ENCODE assay signal across 11 mouse cellular contexts in genomic region chr13:56597831-56598612, GRCm38 (mm10). TPM values are rescaled to one million over a fixed set of nuclear protein-coding genes. Genes with fewer than 3 reads are reported as not detected.
DNase-seq lines count a peak whose midpoint lies in the region; ATAC-seq lines count a peak whose summit lies in the region.
"Had no signal": no experiment of that assay in that cellular context is flagged by ENCODE, and none has a peak within 500 bp of the region (broad histone marks: within the 10 kb centered on the region; RNA-seq: fewer than 3 reads in every experiment).

No protein-coding gene starts in this region.

- DNase-seq in kidney, adult 11 months = peak; percentile 70
- DNase-seq in brain, adult 2 months (ENCODE audit: low read depth, low spot score) = peak; percentile 47
- peak; percentile 57 to 64 for DNase-seq in heart, postnatal 36 days
- DNase-seq in spleen, adult 12 weeks (ENCODE audit: low spot score) = no peak
- DNase-seq in frontal cortex, postnatal 14 days (ENCODE audit: low spot score in 2 of 2) = no peak

- H3K9ac ChIP-seq in kidney, embryonic 15.5 days = no peak overlapping the region
- no peak overlapping the region for H3K9ac ChIP-seq in lung, embryonic 15.5 days

- H3K4me3 ChIP-seq in kidney, embryonic 15.5 days (replicated peaks) = no peak overlapping the region
- no peak overlapping the region for H3K4me3 ChIP-seq in lung, embryonic 15.5 days

- no peak; the same call in 1 of the 2 replicates for ATAC-seq in kidney, embryonic 15.5 days (replicated peaks; ENCODE audit: low FRiP score)
- peak; percentile 77; the same call in 1 of the 2 replicates for ATAC-seq in lung, embryonic 15.5 days (ENCODE audit: borderline replicate concordance, extremely low read depth, low FRiP score, low TSS enrichment)
- no peak for ATAC-seq in cerebellum, adult (ENCODE audit: insufficient number of reproducible peaks, low FRiP score, low TSS enrichment)
- ATAC-seq: Patski had no signal

- H3K4me1 ChIP-seq in kidney, embryonic 15.5 days = peaks cover 68% of the 10 kb centered on the region
- peaks cover 84% of the 10 kb centered on the region for H3K4me1 ChIP-seq in lung, embryonic 15.5 days

- intact Hi-C loops in heart, postnatal 36 days (cut with DNase I) = loop anchor here (2.0 kb wide), 1 partner anchor 15 kb away; no protein-coding TSS in a partner anchor

- no peaks in the 10 kb centered on the region for H3K36me3 ChIP-seq in kidney, embryonic 15.5 days
- no peaks in the 10 kb centered on the region for H3K36me3 ChIP-seq in lung, embryonic 15.5 days

- H3K27me3 ChIP-seq in kidney, embryonic 15.5 days = no peaks in the 10 kb centered on the region
- no peaks in the 10 kb centered on the region for H3K27me3 ChIP-seq in lung, embryonic 15.5 days
- H3K27me3 ChIP-seq: Patski had no signal

- H3K9me3 ChIP-seq in kidney, embryonic 15.5 days (replicated peaks) = no peaks in the 10 kb centered on the region
- no peaks in the 10 kb centered on the region for H3K9me3 ChIP-seq in lung, embryonic 15.5 days

- H3K4me2 ChIP-seq in kidney, embryonic 15.5 days = no peak overlapping the region
- peak overlapping the region; percentile 36 for H3K4me2 ChIP-seq in lung, embryonic 15.5 days

- 57% methylated on average over 12 of the region's 12 CpGs for WGBS in kidney, embryonic 15.5 days
- 27% methylated on average over 12 of the region's 12 CpGs for WGBS in lung, embryonic 15.5 days

- no peak overlapping the region for H3K27ac ChIP-seq in kidney, embryonic 15.5 days
- peak overlapping the region; percentile 37 for H3K27ac ChIP-seq in lung, embryonic 15.5 days

RNA-seq across cellular contexts. Expression of gene Tgfbi, which starts 11.3 kb away (rescaled TPM):
- polyA plus RNA-seq in kidney, embryonic 15.5 days (2015; fragmentation: Nextera tagmentation; extraction: Ambion mirVana) = 121 and 135 TPM in 2 replicates
- 10 to 100 TPM; 21.1 to 25.9 TPM for total RNA-seq in heart, postnatal 36 days (2021)
- polyA plus RNA-seq in lung, embryonic 15.5 days (2015; fragmentation: Nextera tagmentation; extraction: Ambion mirVana) = 189 TPM in 2 replicates

RNA-seq across cellular contexts. Expression of gene Lect2, which starts 49.7 kb away (rescaled TPM):
- polyA plus RNA-seq in kidney, embryonic 15.5 days (2015; fragmentation: Nextera tagmentation; extraction: Ambion mirVana) = 1.8 and 2.5 TPM in 2 replicates
- not detected for total RNA-seq in heart, postnatal 36 days (2021)
- 0.53 TPM in 1 of 2 replicates, not detected in the other for polyA plus RNA-seq in lung, embryonic 15.5 days (2015; fragmentation: Nextera tagmentation; extraction: Ambion mirVana)
- polyA plus RNA-seq: gonadal fat pad, adult 2 months; neural tube, embryonic 11.5 days; Patski had no signal

Comparison
In these comparisons a context has a peak if more than half of its experiments do, and no peak if none do; other contexts are left out.
1. DNase-seq: peak in kidney, adult 11 months (single experiment), brain, adult 2 months (single experiment) and heart, postnatal 36 days (2 of 2); none in spleen, adult 12 weeks (single experiment) and frontal cortex, postnatal 14 days (0 of 2).